Comparison of ENCODE assay signal across 26 mouse cellular contexts in genomic region chr12:98419849-98420248, GRCm38 (mm10).
"Had no signal": no experiment of that assay in that cellular context is flagged by ENCODE, and none has a peak within 500 bp of the region (broad histone marks: within the 10 kb centered on the region; RNA-seq: fewer than 3 reads in every experiment).

No protein-coding gene starts in this region.

- ATAC-seq: hindbrain, postnatal 0 days; intestine, embryonic 16.5 days had no signal

- H3K36me3 ChIP-seq: heart, embryonic 13.5 days; heart, embryonic 15.5 days; hindbrain, embryonic 13.5 days; hindbrain, embryonic 15.5 days; kidney, embryonic 15.5 days; limb, embryonic 10.5 days; limb, embryonic 12.5 days; liver, embryonic 13.5 days had no signal

- H3K4me3 ChIP-seq: heart, adult 2 months; heart, embryonic 13.5 days; heart, embryonic 15.5 days; hindbrain, embryonic 13.5 days; hindbrain, embryonic 15.5 days; kidney, embryonic 15.5 days; limb, embryonic 10.5 days; limb, embryonic 12.5 days; liver, embryonic 13.5 days had no signal

- DNase-seq: gastrocnemius, postnatal 14 days; gastrocnemius, postnatal 36 days; heart, adult 2 months; heart, postnatal 14 days; heart, postnatal 36 days; kidney, adult 11 months; kidney, adult 2 months; kidney, adult 9 months; kidney, postnatal 14 days; kidney, postnatal 36 days; layer of hippocampus, adult 9-11 months; layer of hippocampus, postnatal 36 days; liver; liver, embryonic 13.5 days had no signal

- H3K4me2 ChIP-seq: heart, embryonic 11.5 days; heart, embryonic 13.5 days; heart, embryonic 15.5 days; hindbrain, embryonic 13.5 days; hindbrain, embryonic 15.5 days; kidney, embryonic 15.5 days; limb, embryonic 12.5 days; liver, embryonic 11.5 days; liver, embryonic 13.5 days had no signal

- H3K27ac ChIP-seq: heart, adult 2 months; heart, embryonic 13.5 days; heart, embryonic 15.5 days; hindbrain, embryonic 13.5 days; hindbrain, embryonic 15.5 days; hindbrain, postnatal 0 days; kidney, embryonic 15.5 days; kidney, postnatal 0 days; limb, embryonic 10.5 days; limb, embryonic 12.5 days; liver, embryonic 13.5 days had no signal

- H3K9me3 ChIP-seq: heart, embryonic 13.5 days; heart, embryonic 15.5 days; hindbrain, embryonic 13.5 days; hindbrain, embryonic 15.5 days; kidney, embryonic 15.5 days; limb, embryonic 10.5 days; limb, embryonic 12.5 days; liver, embryonic 13.5 days had no signal

- H3K9ac ChIP-seq: heart, embryonic 13.5 days; heart, embryonic 15.5 days; hindbrain, embryonic 13.5 days; hindbrain, embryonic 15.5 days; kidney, embryonic 15.5 days; limb, embryonic 12.5 days; liver, embryonic 13.5 days had no signal

- H3K27me3 ChIP-seq: heart, embryonic 13.5 days; heart, embryonic 15.5 days; hindbrain, embryonic 13.5 days; hindbrain, embryonic 15.5 days; kidney, embryonic 15.5 days; limb, embryonic 12.5 days; liver, embryonic 13.5 days had no signal

- H3K4me1 ChIP-seq: heart, embryonic 13.5 days; heart, embryonic 15.5 days; hindbrain, embryonic 15.5 days; kidney, embryonic 15.5 days; limb, embryonic 10.5 days; limb, embryonic 12.5 days; liver, embryonic 13.5 days had no signal
